Mouse (Mus musculus): Measurements from ENCODE around the gene Terf2ip. TPM values are rescaled to one million over a fixed set of nuclear protein-coding genes. Genes with fewer than 3 reads are reported as not detected.

The Terf2ip gene
- polyA plus RNA-seq, 1 experiment from 2014 or later = 21.3 TPM

- Histone ChIP-seq H3K36me3 (ENCODE audit: control insufficient read depth, insufficient read depth, low read length) (no peaks in the 10 kb centered on the region), H3K9me3 (ENCODE audit: control insufficient read depth, low read length) (no peaks in the 10 kb centered on the region), H3K27ac (ENCODE audit: low read depth) (no peak overlapping the region), H3K27me3 (replicated peaks; ENCODE audit: control insufficient read depth, insufficient read depth, low read length) (no peaks in the 10 kb centered on the region), H3K9ac (ENCODE audit: low read length) (no peak overlapping the region), H3K4me1 (replicated peaks; ENCODE audit: control insufficient read depth, insufficient read depth, low read length) (no peaks in the 10 kb centered on the region), H3K4me3 (ENCODE audit: low read depth, low read length) (no peak overlapping the region), H3K4me2 (ENCODE audit: low read length) (no peak overlapping the region)
- no peak for ATAC-seq (replicated peaks; ENCODE audit: low FRiP score, low TSS enrichment, low read depth)
- 37% methylated on average over 6 of the region's 6 CpGs for WGBS
- no peak for DNase-seq (ENCODE audit: low spot score)
Measured at GRCm38 (mm10) chr8:112030663-112031062, 19.5 kb downstream of the Terf2ip start.

- Histone ChIP-seq H3K27ac (ENCODE audit: low read depth) (no peak overlapping the region), H3K36me3 (ENCODE audit: control insufficient read depth, insufficient read depth, low read length) (no peaks in the 10 kb centered on the region), H3K27me3 (replicated peaks; ENCODE audit: control insufficient read depth, insufficient read depth, low read length) (no peaks in the 10 kb centered on the region), H3K9ac (ENCODE audit: low read length) (no peak overlapping the region), H3K9me3 (ENCODE audit: control insufficient read depth, low read length) (no peaks in the 10 kb centered on the region), H3K4me2 (ENCODE audit: low read length) (no peak overlapping the region), H3K4me3 (ENCODE audit: low read depth, low read length) (no peak overlapping the region), H3K4me1 (replicated peaks; ENCODE audit: control insufficient read depth, insufficient read depth, low read length) (no peaks in the 10 kb centered on the region)
- 56% methylated on average over 7 of the region's 7 CpGs for WGBS
- ATAC-seq (replicated peaks; ENCODE audit: low FRiP score, low TSS enrichment, low read depth) (no peak), DNase-seq (ENCODE audit: low spot score) (no peak)
Measured at GRCm38 (mm10) chr8:112033071-112033470, 21.9 kb downstream of the Terf2ip start.

- peak; percentile 50; the same call in 1 of the 2 replicates for ATAC-seq (replicated peaks; ENCODE audit: low FRiP score, low TSS enrichment, low read depth)
- Histone ChIP-seq H3K27ac (ENCODE audit: low read depth) (no peak overlapping the region), H3K4me2 (ENCODE audit: low read length) (no peak overlapping the region), H3K9ac (ENCODE audit: low read length) (no peak overlapping the region), H3K9me3 (ENCODE audit: control insufficient read depth, low read length) (no peaks in the 10 kb centered on the region), H3K36me3 (ENCODE audit: control insufficient read depth, insufficient read depth, low read length) (no peaks in the 10 kb centered on the region), H3K27me3 (replicated peaks; ENCODE audit: control insufficient read depth, insufficient read depth, low read length) (no peaks in the 10 kb centered on the region), H3K4me3 (ENCODE audit: low read depth, low read length) (no peak overlapping the region), H3K4me1 (replicated peaks; ENCODE audit: control insufficient read depth, insufficient read depth, low read length) (no peaks in the 10 kb centered on the region)
- peak; percentile 72 for DNase-seq (ENCODE audit: low spot score)
- WGBS = 12% methylated on average over 8 of the region's 8 CpGs
Measured at GRCm38 (mm10) chr8:112034603-112035002, 23.4 kb downstream of the Terf2ip start.

GRCm38 (mm10) chr8:112037521-112037920 lies 26.3 kb downstream of the Terf2ip start:
- ATAC-seq (replicated peaks; ENCODE audit: low FRiP score, low TSS enrichment, low read depth) (no peak), DNase-seq (ENCODE audit: low spot score) (no peak)
- no peak overlapping the region for H3K4me3 ChIP-seq (ENCODE audit: low read depth, low read length)
- H3K27ac ChIP-seq (ENCODE audit: low read depth) = no peak overlapping the region
- H3K4me2 ChIP-seq (ENCODE audit: low read length) = no peak overlapping the region
- no peaks in the 10 kb centered on the region for H3K27me3 ChIP-seq (replicated peaks; ENCODE audit: control insufficient read depth, insufficient read depth, low read length)
- H3K36me3 ChIP-seq (ENCODE audit: control insufficient read depth, insufficient read depth, low read length) = no peaks in the 10 kb centered on the region
- H3K9me3 ChIP-seq (ENCODE audit: control insufficient read depth, low read length) = no peaks in the 10 kb centered on the region
- no peaks in the 10 kb centered on the region for H3K4me1 ChIP-seq (replicated peaks; ENCODE audit: control insufficient read depth, insufficient read depth, low read length)
- WGBS = 78% methylated on average over 18 of the region's 18 CpGs
- H3K9ac ChIP-seq (ENCODE audit: low read length) = no peak overlapping the region

GRCm38 (mm10) chr8:112045182-112045581 lies 34.0 kb downstream of the Terf2ip start:
- Histone ChIP-seq H3K9me3 (ENCODE audit: control insufficient read depth, low read length) (no peaks in the 10 kb centered on the region), H3K27ac (ENCODE audit: low read depth) (no peak overlapping the region), H3K4me1 (replicated peaks; ENCODE audit: control insufficient read depth, insufficient read depth, low read length) (no peaks in the 10 kb centered on the region), H3K27me3 (replicated peaks; ENCODE audit: control insufficient read depth, insufficient read depth, low read length) (no peaks in the 10 kb centered on the region), H3K4me3 (ENCODE audit: low read depth, low read length) (no peak overlapping the region), H3K36me3 (ENCODE audit: control insufficient read depth, insufficient read depth, low read length) (no peaks in the 10 kb centered on the region), H3K4me2 (ENCODE audit: low read length) (no peak overlapping the region), H3K9ac (ENCODE audit: low read length) (no peak overlapping the region)
- no peak for ATAC-seq (replicated peaks; ENCODE audit: low FRiP score, low TSS enrichment, low read depth)
- no peak for DNase-seq (ENCODE audit: low spot score)
- WGBS = 83% methylated on average over 5 of the region's 5 CpGs

- H3K36me3 ChIP-seq (ENCODE audit: control insufficient read depth, insufficient read depth, low read length) = no peaks in the 10 kb centered on the region
- 3% methylated on average over 7 of the region's 7 CpGs for WGBS
- peak; percentile 76 for ATAC-seq (replicated peaks; ENCODE audit: low FRiP score, low TSS enrichment, low read depth)
Measured at GRCm38 (mm10) chr8:112045896-112046295, 34.7 kb downstream of the Terf2ip start.

GRCm38 (mm10) chr8:112048293-112048692 lies 37.1 kb downstream of the Terf2ip start:
- H3K4me1 ChIP-seq (replicated peaks; ENCODE audit: control insufficient read depth, insufficient read depth, low read length) = no peaks in the 10 kb centered on the region
- no peak overlapping the region for H3K27ac ChIP-seq (ENCODE audit: low read depth)
- 74% methylated on average over 6 of the region's 6 CpGs for WGBS
- no peak overlapping the region for H3K4me3 ChIP-seq (ENCODE audit: low read depth, low read length)
- H3K9ac ChIP-seq (ENCODE audit: low read length) = no peak overlapping the region
- no peaks in the 10 kb centered on the region for H3K36me3 ChIP-seq (ENCODE audit: control insufficient read depth, insufficient read depth, low read length)
- H3K9me3 ChIP-seq (ENCODE audit: control insufficient read depth, low read length) = no peaks in the 10 kb centered on the region
- H3K4me2 ChIP-seq (ENCODE audit: low read length) = no peak overlapping the region
- ATAC-seq (replicated peaks; ENCODE audit: low FRiP score, low TSS enrichment, low read depth) = no peak
- DNase-seq (ENCODE audit: low spot score) = no peak
- no peaks in the 10 kb centered on the region for H3K27me3 ChIP-seq (replicated peaks; ENCODE audit: control insufficient read depth, insufficient read depth, low read length)

More at GRCm38 (mm10) chr8:112045896-112046295, 34.7 kb downstream of the Terf2ip start:
- Histone ChIP-seq H3K9ac (ENCODE audit: low read length) (no peak overlapping the region), H3K4me1 (replicated peaks; ENCODE audit: control insufficient read depth, insufficient read depth, low read length) (no peaks in the 10 kb centered on the region), H3K9me3 (ENCODE audit: control insufficient read depth, low read length) (no peaks in the 10 kb centered on the region), H3K4me2 (ENCODE audit: low read length) (no peak overlapping the region), H3K27me3 (replicated peaks; ENCODE audit: control insufficient read depth, insufficient read depth, low read length) (no peaks in the 10 kb centered on the region), H3K4me3 (ENCODE audit: low read depth, low read length) (no peak overlapping the region), H3K27ac (ENCODE audit: low read depth) (no peak overlapping the region)
- peak; percentile 93 for DNase-seq (ENCODE audit: low spot score)

- Histone ChIP-seq H3K36me3 (ENCODE audit: control insufficient read depth, insufficient read depth, low read length) (no peaks in the 10 kb centered on the region), H3K4me3 (ENCODE audit: low read depth, low read length) (no peak overlapping the region), H3K4me1 (replicated peaks; ENCODE audit: control insufficient read depth, insufficient read depth, low read length) (no peaks in the 10 kb centered on the region), H3K27me3 (replicated peaks; ENCODE audit: control insufficient read depth, insufficient read depth, low read length) (no peaks in the 10 kb centered on the region), H3K27ac (ENCODE audit: low read depth) (no peak overlapping the region), H3K9ac (ENCODE audit: low read length) (no peak overlapping the region), H3K4me2 (ENCODE audit: low read length) (no peak overlapping the region), H3K9me3 (ENCODE audit: control insufficient read depth, low read length) (no peaks in the 10 kb centered on the region)
- DNase-seq (ENCODE audit: low spot score) = no peak
- 79% methylated on average over 6 of the region's 6 CpGs for WGBS
- ATAC-seq (replicated peaks; ENCODE audit: low FRiP score, low TSS enrichment, low read depth) = no peak
Measured at GRCm38 (mm10) chr8:112049984-112050383, 38.8 kb downstream of the Terf2ip start.

GRCm38 (mm10) chr8:112051537-112051936 lies 40.3 kb downstream of the Terf2ip start:
- no peaks in the 10 kb centered on the region for H3K36me3 ChIP-seq (ENCODE audit: control insufficient read depth, insufficient read depth, low read length)
- H3K9me3 ChIP-seq (ENCODE audit: control insufficient read depth, low read length) = no peaks in the 10 kb centered on the region
- no peak overlapping the region for H3K9ac ChIP-seq (ENCODE audit: low read length)
- H3K4me3 ChIP-seq (ENCODE audit: low read depth, low read length) = no peak overlapping the region
- H3K27me3 ChIP-seq (replicated peaks; ENCODE audit: control insufficient read depth, insufficient read depth, low read length) = no peaks in the 10 kb centered on the region
- DNase-seq (ENCODE audit: low spot score) = no peak
- H3K4me1 ChIP-seq (replicated peaks; ENCODE audit: control insufficient read depth, insufficient read depth, low read length) = no peaks in the 10 kb centered on the region
- ATAC-seq (replicated peaks; ENCODE audit: low FRiP score, low TSS enrichment, low read depth) = no peak
- H3K27ac ChIP-seq (ENCODE audit: low read depth) = no peak overlapping the region
- no peak overlapping the region for H3K4me2 ChIP-seq (ENCODE audit: low read length)
- 74% methylated on average over 9 of the region's 9 CpGs for WGBS
